Mouse (Mus musculus): ENCODE results near the gene Btn2a2.

- TF ChIP-seq POLR2A (IDR thresholded peaks at IDR 0.05; ENCODE audit: insufficient read length, low read depth) (no peak), MYOG (IDR thresholded peaks at IDR 0.05; ENCODE audit: control insufficient read depth in 1 of 3, insufficient read depth in 1 of 3, insufficient read length in 2 of 3, low read depth in 2 of 3) (no peak), CEBPB (IDR thresholded peaks at IDR 0.05; ENCODE audit: insufficient read depth, poor library complexity, severe bottlenecking) (no peak), MAX (IDR thresholded peaks at IDR 0.05; ENCODE audit: low read depth) (no peak), E2F4 (IDR thresholded peaks at IDR 0.05; ENCODE audit: insufficient read depth) (no peak), TCF12 (IDR thresholded peaks at IDR 0.05; ENCODE audit: insufficient read depth, poor library complexity, severe bottlenecking) (no peak), TCF3 (IDR thresholded peaks at IDR 0.05; ENCODE audit: insufficient read length, low read depth) (no peak), POLR2AphosphoS2 (IDR thresholded peaks at IDR 0.05; ENCODE audit: insufficient read length, low read depth) (no peak), USF1 (IDR thresholded peaks at IDR 0.05; ENCODE audit: low read depth) (no peak), MYOD1 (IDR thresholded peaks at IDR 0.05; ENCODE audit: control insufficient read depth in 1 of 3, insufficient read length in 2 of 3, low read depth in 2 of 3) (peak in 1 of 3 experiments; percentile 9), SRF (IDR thresholded peaks at IDR 0.05; ENCODE audit: control insufficient read depth, insufficient read length, low read depth) (no peak), REST (IDR thresholded peaks at IDR 0.05; ENCODE audit: insufficient read depth, insufficient read length) (no peak)
Measured at GRCm38 (mm10) chr13:23475658-23476057, 13.0 kb downstream of the Btn2a2 start.
